10 mouse cellular contexts compared by ENCODE assay signal in genomic region chr9:99563714-99564113, GRCm38 (mm10). TPM values are rescaled to one million over a fixed set of nuclear protein-coding genes. Genes with fewer than 3 reads are reported as not detected.
A peak's percentile ranks its signal among the peaks of the same experiment; 100 is the strongest.
DNase-seq lines count a peak whose midpoint lies in the region; ATAC-seq and TF ChIP-seq lines count a peak whose summit lies in the region.
"Had no signal": no experiment of that assay in that cellular context is flagged by ENCODE, and none has a peak within 500 bp of the region (broad histone marks: within the 10 kb centered on the region; RNA-seq: fewer than 3 reads in every experiment).

No protein-coding gene starts in this region.

- no peak overlapping the region for H3K27ac ChIP-seq in midbrain, embryonic 10.5 days (replicated peaks)
- no peak overlapping the region for H3K27ac ChIP-seq in midbrain, embryonic 13.5 days
- no peak overlapping the region; the same call in 1 of the 2 replicates for H3K27ac ChIP-seq in liver, postnatal 0 days (ENCODE audit: low read depth)
- H3K27ac ChIP-seq in forebrain, embryonic 12.5 days = no peak overlapping the region
- H3K27ac ChIP-seq: neural tube, embryonic 13.5 days had no signal

- no peak overlapping the region for H3K4me2 ChIP-seq in midbrain, embryonic 13.5 days (replicated peaks)
- peak overlapping the region; percentile 27; the same call in 1 of the 2 replicates for H3K4me2 ChIP-seq in liver, postnatal 0 days (ENCODE audit: low read depth, low read length)
- no peak overlapping the region for H3K4me2 ChIP-seq in forebrain, embryonic 12.5 days
- H3K4me2 ChIP-seq: neural tube, embryonic 13.5 days had no signal

- ATAC-seq in midbrain, embryonic 13.5 days = no peak
- ATAC-seq in liver, postnatal 0 days = peak; percentile 40
- ATAC-seq in forebrain, embryonic 12.5 days (ENCODE audit: low FRiP score) = no peak

- no peak overlapping the region for H3K9ac ChIP-seq in midbrain, embryonic 13.5 days (replicated peaks)
- no peak overlapping the region for H3K9ac ChIP-seq in liver, postnatal 0 days (replicated peaks)
- H3K9ac ChIP-seq in forebrain, embryonic 12.5 days = no peak overlapping the region
- H3K9ac ChIP-seq: neural tube, embryonic 13.5 days had no signal

- H3K36me3 ChIP-seq in midbrain, embryonic 10.5 days = no peaks in the 10 kb centered on the region
- H3K36me3 ChIP-seq in midbrain, embryonic 13.5 days = no peaks in the 10 kb centered on the region
- no peaks in the 10 kb centered on the region for H3K36me3 ChIP-seq in liver, postnatal 0 days (replicated peaks; ENCODE audit: insufficient read depth, low read length)
- H3K36me3 ChIP-seq in forebrain, embryonic 12.5 days (replicated peaks) = no peaks in the 10 kb centered on the region
- H3K36me3 ChIP-seq: neural tube, embryonic 13.5 days had no signal

- no peak overlapping the region for H3K4me3 ChIP-seq in midbrain, embryonic 10.5 days
- no peak overlapping the region for H3K4me3 ChIP-seq in midbrain, embryonic 13.5 days (replicated peaks)
- H3K4me3 ChIP-seq in liver, postnatal 0 days (ENCODE audit: low read depth, low read length) = no peak overlapping the region
- no peak overlapping the region for H3K4me3 ChIP-seq in forebrain, embryonic 12.5 days (replicated peaks)
- H3K4me3 ChIP-seq: erythroblast, embryonic 14.5 days; neural tube, embryonic 13.5 days had no signal

- peaks cover 16% of the 10 kb centered on the region for H3K4me1 ChIP-seq in midbrain, embryonic 10.5 days
- H3K4me1 ChIP-seq in midbrain, embryonic 13.5 days (replicated peaks) = peaks cover 29% of the 10 kb centered on the region
- peaks cover 14% of the 10 kb centered on the region for H3K4me1 ChIP-seq in liver, postnatal 0 days (ENCODE audit: insufficient read depth)
- peaks cover 9% of the 10 kb centered on the region for H3K4me1 ChIP-seq in forebrain, embryonic 12.5 days

- no peaks in the 10 kb centered on the region for H3K27me3 ChIP-seq in midbrain, embryonic 10.5 days (ENCODE audit: low read depth, poor library complexity, severe bottlenecking)
- H3K27me3 ChIP-seq in midbrain, embryonic 13.5 days = no peaks in the 10 kb centered on the region
- H3K27me3 ChIP-seq in liver, postnatal 0 days (ENCODE audit: insufficient read depth, low read length) = no peaks in the 10 kb centered on the region
- no peaks in the 10 kb centered on the region for H3K27me3 ChIP-seq in forebrain, embryonic 12.5 days
- H3K27me3 ChIP-seq: neural tube, embryonic 13.5 days had no signal

- intact Hi-C loops in gastrocnemius, postnatal 36 days (cut with DNase I) = no loop called here

- H3K9me3 ChIP-seq in midbrain, embryonic 10.5 days (replicated peaks) = no peaks in the 10 kb centered on the region
- no peaks in the 10 kb centered on the region for H3K9me3 ChIP-seq in midbrain, embryonic 13.5 days
- H3K9me3 ChIP-seq in liver, postnatal 0 days (ENCODE audit: low read length) = no peaks in the 10 kb centered on the region
- no peaks in the 10 kb centered on the region for H3K9me3 ChIP-seq in forebrain, embryonic 12.5 days
- H3K9me3 ChIP-seq: neural tube, embryonic 13.5 days had no signal

- 35% methylated on average over 11 of the region's 11 CpGs for WGBS in midbrain, embryonic 10.5 days
- 28% methylated on average over 11 of the region's 11 CpGs for WGBS in midbrain, embryonic 13.5 days
- 10% methylated on average over 11 of the region's 11 CpGs for WGBS in liver, postnatal 0 days (ENCODE audit: insufficient replicate concordance)
- WGBS in forebrain, embryonic 12.5 days = 30% methylated on average over 11 of the region's 11 CpGs

- no peak for TF ChIP-seq EP300 in liver, postnatal 0 days (IDR thresholded peaks at IDR 0.05; ENCODE audit: low read depth)

- TF ChIP-seq CTCF in liver, postnatal 0 days (IDR thresholded peaks at IDR 0.05; ENCODE audit: low read depth) = no peak

- DNase-seq in midbrain, embryonic 10.5 days (ENCODE audit: low spot score) = peak; percentile 33
- DNase-seq in adrenal gland, adult 8-10 months = peak; percentile 69
- DNase-seq in gastrocnemius, postnatal 36 days = peak; percentile 29 to 36
- peak; percentile 85 for DNase-seq in liver, postnatal 0 days
- peak; percentile 57 for DNase-seq in retina, embryonic 14.5 days (ENCODE audit: low spot score)
- no peak for DNase-seq in frontal cortex, adult 2 months (ENCODE audit: extremely low spot score in 1 of 2, low spot score in 1 of 2)

RNA-seq across cellular contexts. Expression of gene Armc8, which starts 5.0 kb away (rescaled TPM):
- 30.5 and 36.2 TPM in 2 replicates for polyA plus RNA-seq in midbrain, embryonic 10.5 days (2016; fragmentation: Nextera tagmentation; extraction: Ambion mirVana)
- 61.8 and 68.2 TPM in 2 replicates for polyA plus RNA-seq in midbrain, embryonic 13.5 days (2015; fragmentation: Nextera tagmentation; extraction: Ambion mirVana)
- total RNA-seq in adrenal gland, adult 8-10 months (2022) = 10 to 100 TPM; 31.3 to 35.5 (median 32.3) TPM
- total RNA-seq in gastrocnemius, postnatal 36 days (2021) = 10 to 100 TPM; 22.0 to 25.2 TPM
- 6.6 and 7.9 TPM in 2 replicates for polyA plus RNA-seq in liver, postnatal 0 days (2015; fragmentation: Nextera tagmentation; extraction: Ambion mirVana)
- polyA plus RNA-seq in frontal cortex, adult 2 months (2012; rRNA removed) = 53.4 and 57.1 TPM in 2 replicates
- 43.0 and 44.2 TPM in 2 replicates for polyA plus RNA-seq in forebrain, embryonic 12.5 days (2016; fragmentation: Nextera tagmentation; extraction: Ambion mirVana)

RNA-seq across cellular contexts. Expression of gene Dbr1, which starts 11.9 kb away (rescaled TPM):
- polyA plus RNA-seq in midbrain, embryonic 10.5 days (2016; fragmentation: Nextera tagmentation; extraction: Ambion mirVana) = 41.2 and 43.7 TPM in 2 replicates
- 29.1 and 32.1 TPM in 2 replicates for polyA plus RNA-seq in midbrain, embryonic 13.5 days (2015; fragmentation: Nextera tagmentation; extraction: Ambion mirVana)
- 10 to 100 TPM; 13.4 to 17.3 (median 16.5) TPM for total RNA-seq in adrenal gland, adult 8-10 months (2022)
- 1 to 10 TPM; 2.6 to 5.6 TPM for total RNA-seq in gastrocnemius, postnatal 36 days (2021)
- polyA plus RNA-seq in liver, postnatal 0 days (2015; fragmentation: Nextera tagmentation; extraction: Ambion mirVana) = 9.3 and 9.6 TPM in 2 replicates
- 11.9 and 14.7 TPM in 2 replicates for polyA plus RNA-seq in frontal cortex, adult 2 months (2012; rRNA removed)
- 35.7 and 37.5 TPM in 2 replicates for polyA plus RNA-seq in forebrain, embryonic 12.5 days (2016; fragmentation: Nextera tagmentation; extraction: Ambion mirVana)

RNA-seq across cellular contexts. Expression of gene A4gnt, which starts 48.6 kb away (rescaled TPM):
- polyA plus RNA-seq in midbrain, embryonic 10.5 days (2016; fragmentation: Nextera tagmentation; extraction: Ambion mirVana) = not detected in 2 replicates
- not detected in 2 replicates for polyA plus RNA-seq in midbrain, embryonic 13.5 days (2015; fragmentation: Nextera tagmentation; extraction: Ambion mirVana)
- total RNA-seq in adrenal gland, adult 8-10 months (2022) = not detected
- total RNA-seq in gastrocnemius, postnatal 36 days (2021) = not detected
- not detected in 2 replicates for polyA plus RNA-seq in liver, postnatal 0 days (2015; fragmentation: Nextera tagmentation; extraction: Ambion mirVana)
- 0.06 and 0.11 TPM in 2 replicates for polyA plus RNA-seq in frontal cortex, adult 2 months (2012; rRNA removed)
- polyA plus RNA-seq in forebrain, embryonic 12.5 days (2016; fragmentation: Nextera tagmentation; extraction: Ambion mirVana) = not detected in 2 replicates
- polyA plus RNA-seq: erythroblast, embryonic 14.5 days; neural tube, embryonic 13.5 days had no signal

Comparison
In these comparisons a context has a peak if more than half of its experiments do, and no peak if none do; other contexts are left out.
1. DNase-seq: peak in midbrain, embryonic 10.5 days (single experiment), adrenal gland, adult 8-10 months (single experiment), gastrocnemius, postnatal 36 days (2 of 2), liver, postnatal 0 days (single experiment) and retina, embryonic 14.5 days (single experiment); none in frontal cortex, adult 2 months (0 of 2).